Comparison of ENCODE assay signal across 19 mouse cellular contexts in the genomic region with DNA sequence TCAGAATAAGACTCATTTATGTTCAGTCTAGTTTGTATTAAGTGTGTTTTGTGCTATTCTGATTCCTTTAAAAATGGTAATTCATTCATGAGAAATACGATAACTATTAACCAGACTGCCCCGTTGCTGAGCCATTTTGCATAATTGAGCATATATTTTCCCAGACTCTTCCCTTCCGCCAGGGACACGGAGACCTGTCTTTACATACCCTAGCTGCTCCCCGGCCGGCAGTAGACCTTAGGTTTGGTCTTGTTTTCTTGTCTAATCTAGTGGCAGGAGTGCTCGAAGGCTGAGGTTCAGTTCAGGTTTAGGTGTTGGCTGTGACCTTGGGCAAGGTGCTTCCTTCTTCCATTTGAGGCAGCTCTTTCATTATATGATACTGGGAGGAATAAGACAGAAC. TPM values are rescaled to one million over a fixed set of nuclear protein-coding genes. Genes with fewer than 3 reads are reported as not detected.
"Had no signal": no experiment of that assay in that cellular context is flagged by ENCODE, and none has a peak within 500 bp of the region (broad histone marks: within the 10 kb centered on the region; RNA-seq: fewer than 3 reads in every experiment).

No protein-coding gene starts in this region.

- H3K4me3 ChIP-seq: midbrain, embryonic 10.5 days; midbrain, embryonic 12.5 days; myocyte; neural tube, embryonic 12.5 days; neural tube, embryonic 15.5 days had no signal

- DNase-seq: lung, adult 18-20 months; lung, embryonic 14.5 days; lung, postnatal 10 days; lung, postnatal 4 days; midbrain, embryonic 14.5 days; retina, postnatal 1 day; right cerebral cortex, adult 18-20 months; right cerebral cortex, postnatal 25 days; right cerebral cortex, postnatal 4 days; spleen, adult 18-20 months; thymus, adult 18-20 months; thymus, postnatal 14 days; thymus, postnatal 36 days had no signal

- H3K9me3 ChIP-seq: midbrain, embryonic 10.5 days; midbrain, embryonic 12.5 days; neural tube, embryonic 12.5 days; neural tube, embryonic 15.5 days had no signal

- ATAC-seq: midbrain, embryonic 16.5 days had no signal

- H3K4me2 ChIP-seq: lung, embryonic 14.5 days; midbrain, embryonic 12.5 days; neural tube, embryonic 12.5 days; neural tube, embryonic 15.5 days had no signal

- H3K27ac ChIP-seq: midbrain, embryonic 10.5 days; neural tube, embryonic 12.5 days had no signal

- H3K9ac ChIP-seq: lung, embryonic 14.5 days; midbrain, embryonic 12.5 days; neural tube, embryonic 12.5 days; neural tube, embryonic 15.5 days had no signal

RNA-seq across cellular contexts. Expression of a gene that starts 31.0 kb away (rescaled TPM):
- polyA plus RNA-seq: myocyte had no signal
